8 mouse cellular contexts compared by ENCODE assay signal in genomic region chr1:181881532-181881931, GRCm38 (mm10). TPM values are rescaled to one million over a fixed set of nuclear protein-coding genes. Genes with fewer than 3 reads are reported as not detected.
A peak's percentile ranks its signal among the peaks of the same experiment; 100 is the strongest.
DNase-seq lines count a peak whose midpoint lies in the region; ATAC-seq lines count a peak whose summit lies in the region.

No protein-coding gene starts in this region.

- no peaks in the 10 kb centered on the region for H3K36me3 ChIP-seq in intestine, embryonic 16.5 days (ENCODE audit: control insufficient read depth, insufficient read depth, low read length)
- no peaks in the 10 kb centered on the region for H3K36me3 ChIP-seq in limb, embryonic 13.5 days
- H3K36me3 ChIP-seq in midbrain, embryonic 13.5 days = no peaks in the 10 kb centered on the region

- peak; percentile 52 for ATAC-seq in intestine, embryonic 16.5 days
- peak; percentile 20; the same call in 1 of the 2 replicates for ATAC-seq in limb, embryonic 13.5 days (ENCODE audit: low FRiP score, low read depth)
- ATAC-seq in midbrain, embryonic 13.5 days = 0 out of 2 replicates have a peak, but pooled peaks have one; percentile 28

- WGBS in intestine, embryonic 16.5 days = 35% methylated on average over 8 of the region's 8 CpGs
- WGBS in limb, embryonic 13.5 days = 23% methylated on average over 8 of the region's 8 CpGs
- whole genome bisulfite sequencing in midbrain, embryonic 13.5 days = 31% methylated on average over 8 of the region's 8 CpGs

- intact Hi-C loops in gastrocnemius, postnatal 36 days (cut with DNase I) = loop anchor here (2.0 to 5.0 kb wide), 2 partner anchors 44 to 153 kb away; no protein-coding TSS in a partner anchor

- H3K4me1 ChIP-seq in intestine, embryonic 16.5 days (ENCODE audit: control insufficient read depth, insufficient read depth, low read length) = no peaks in the 10 kb centered on the region
- peaks cover 15% of the 10 kb centered on the region for H3K4me1 ChIP-seq in limb, embryonic 13.5 days
- H3K4me1 ChIP-seq in midbrain, embryonic 13.5 days (replicated peaks) = no peaks in the 10 kb centered on the region; the same call in 1 of the 2 replicates

- no peak overlapping the region for H3K4me3 ChIP-seq in intestine, embryonic 16.5 days (ENCODE audit: low read length)
- no peak overlapping the region for H3K4me3 ChIP-seq in limb, embryonic 13.5 days
- no peak overlapping the region for H3K4me3 ChIP-seq in midbrain, embryonic 13.5 days (replicated peaks)

- no peak overlapping the region for H3K9ac ChIP-seq in intestine, embryonic 16.5 days (ENCODE audit: low read depth, low read length)
- no peak overlapping the region for H3K9ac ChIP-seq in limb, embryonic 13.5 days
- no peak overlapping the region for H3K9ac ChIP-seq in midbrain, embryonic 13.5 days (replicated peaks)

- peak overlapping the region; percentile 24; the same call in 1 of the 2 replicates for H3K4me2 ChIP-seq in intestine, embryonic 16.5 days (ENCODE audit: low read depth, low read length)
- 0 out of 2 replicates have a peak overlapping the region, but pooled peaks have one; percentile 28 for H3K4me2 ChIP-seq in limb, embryonic 13.5 days (replicated peaks)
- H3K4me2 ChIP-seq in midbrain, embryonic 13.5 days (replicated peaks) = no peak overlapping the region

- no peak overlapping the region for H3K27ac ChIP-seq in intestine, embryonic 16.5 days (ENCODE audit: low read length)
- no peak overlapping the region for H3K27ac ChIP-seq in limb, embryonic 13.5 days
- H3K27ac ChIP-seq in midbrain, embryonic 13.5 days = no peak overlapping the region

- no peaks in the 10 kb centered on the region for H3K9me3 ChIP-seq in intestine, embryonic 16.5 days (ENCODE audit: control insufficient read depth, low read length)
- H3K9me3 ChIP-seq in limb, embryonic 13.5 days = no peaks in the 10 kb centered on the region
- H3K9me3 ChIP-seq in midbrain, embryonic 13.5 days = no peaks in the 10 kb centered on the region

- DNase-seq in right cerebral cortex, postnatal 14 days = peak; percentile 39
- DNase-seq in right cerebral cortex, postnatal 36 days (ENCODE audit: low spot score in 2 of 2) = no peak
- DNase-seq in cerebellum, postnatal 36 days = peak; percentile 60 to 61
- DNase-seq in gastrocnemius, postnatal 36 days = peak; percentile 23 to 27
- DNase-seq in spleen, postnatal 10 days (ENCODE audit: low spot score in 2 of 2) = peak; percentile 45 to 75

- no peaks in the 10 kb centered on the region for H3K27me3 ChIP-seq in intestine, embryonic 16.5 days (replicated peaks; ENCODE audit: control insufficient read depth, insufficient read depth, low read length)
- peaks cover 3% of the 10 kb centered on the region; the same call in 1 of the 2 replicates for H3K27me3 ChIP-seq in limb, embryonic 13.5 days
- H3K27me3 ChIP-seq in midbrain, embryonic 13.5 days = no peaks in the 10 kb centered on the region

RNA-seq across cellular contexts. Expression of gene Lbr, which starts 38.7 kb away (rescaled TPM):
- total RNA-seq in gastrocnemius, postnatal 36 days (2021) = 10 to 100 TPM; 17.7 to 20.5 TPM
- polyA plus RNA-seq in intestine, embryonic 16.5 days (2015; fragmentation: Nextera tagmentation; extraction: Ambion mirVana) = 123 and 130 TPM in 2 replicates
- 110 and 114 TPM in 2 replicates for polyA plus RNA-seq in limb, embryonic 13.5 days (2015; fragmentation: Nextera tagmentation; extraction: Ambion mirVana)
- polyA plus RNA-seq in midbrain, embryonic 13.5 days (2015; fragmentation: Nextera tagmentation; extraction: Ambion mirVana) = 56.6 and 61.0 TPM in 2 replicates

Comparison
In these comparisons a context has a peak if more than half of its experiments do, and no peak if none do; other contexts are left out.
1. DNase-seq: peak in right cerebral cortex, postnatal 14 days (single experiment), cerebellum, postnatal 36 days (2 of 2), gastrocnemius, postnatal 36 days (2 of 2) and spleen, postnatal 10 days (2 of 2); none in right cerebral cortex, postnatal 36 days (0 of 2).
2. Peak in every context shown above with its lines, with median percentiles within 50 percentile points of each other: ATAC-seq.